Mouse (Mus musculus): ENCODE measurements around the gene Wdr43. TPM values are rescaled to one million over a fixed set of nuclear protein-coding genes. Genes with fewer than 3 reads are reported as not detected.
A peak's percentile ranks its signal among the peaks of the same experiment; 100 is the strongest.

Wdr43 gene
- polyA plus RNA-seq, 1 experiment from 2014 or later = 76.9 TPM

DNA sequence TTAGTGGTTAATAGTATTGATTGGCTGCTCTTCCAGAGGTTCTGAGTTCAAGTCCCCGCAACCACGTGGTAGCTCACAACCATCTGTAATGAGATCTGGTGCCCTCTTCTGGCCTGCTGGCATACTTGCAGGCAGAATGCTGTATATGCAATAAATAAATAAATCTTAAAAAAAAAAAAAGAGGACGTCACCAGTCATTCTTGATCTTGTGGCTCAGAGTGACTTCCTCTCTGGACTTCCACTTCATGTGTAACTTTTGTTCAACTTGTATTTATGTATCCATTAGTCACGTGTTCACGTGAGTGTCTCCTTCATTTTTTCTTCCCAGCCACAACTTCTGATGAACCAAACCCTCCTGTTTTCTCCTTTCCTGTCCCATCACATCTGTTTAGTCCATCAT lies 53.8 kb downstream of the Wdr43 start:
- no peaks in the 10 kb centered on the region for H3K27me3 ChIP-seq (replicated peaks)
- no peak for ATAC-seq
- no peak overlapping the region for H3K4me2 ChIP-seq (replicated peaks)
- no peak overlapping the region for H3K9ac ChIP-seq
- 81% methylated on average over 5 of the region's 5 CpGs for WGBS
- H3K4me3 ChIP-seq (replicated peaks) = no peak overlapping the region
- no peaks in the 10 kb centered on the region; the same call in 1 of the 2 replicates for H3K4me1 ChIP-seq (replicated peaks)
- H3K9me3 ChIP-seq = no peaks in the 10 kb centered on the region
- H3K27ac ChIP-seq = no peak overlapping the region
- no peaks in the 10 kb centered on the region for H3K36me3 ChIP-seq

DNA sequence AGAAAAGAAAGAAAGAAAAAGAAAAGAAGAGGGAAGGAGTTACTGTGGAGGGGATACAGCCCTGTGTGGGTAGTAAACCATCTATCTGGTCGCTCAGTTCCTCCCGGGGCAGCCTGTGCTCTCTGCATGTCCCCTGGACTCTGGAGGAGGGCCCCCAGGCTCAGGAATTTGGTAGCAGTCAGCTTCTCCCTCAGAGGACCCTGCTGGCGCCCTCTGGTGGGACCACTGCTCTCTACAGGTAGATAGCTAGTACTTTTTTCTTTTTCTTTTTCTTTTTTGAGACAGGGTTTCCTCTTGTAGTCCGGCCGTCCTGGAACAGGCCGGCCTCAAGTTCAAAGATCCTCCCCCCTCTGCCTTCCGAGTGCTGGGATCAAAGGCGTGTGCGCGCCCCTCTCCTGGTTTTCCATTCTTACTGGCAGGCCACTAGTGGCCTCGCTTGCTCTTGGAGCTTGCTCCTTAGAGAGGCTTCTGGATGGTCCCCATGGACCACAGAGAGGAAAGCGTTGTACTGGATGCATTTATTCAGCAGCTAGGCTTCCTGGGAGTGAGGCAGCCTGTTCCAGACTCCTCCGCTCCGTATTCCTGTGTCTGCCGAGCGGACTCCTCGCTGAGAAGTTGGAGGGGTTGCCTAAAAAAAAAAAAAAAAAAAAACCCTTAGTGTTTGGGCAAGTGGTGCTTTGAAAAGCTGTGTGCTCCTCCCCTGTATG lies 56.3 kb downstream of the Wdr43 start:
- WGBS = 66% methylated on average over 17 of the region's 17 CpGs
- H3K27ac ChIP-seq = no peak overlapping the region
- H3K4me2 ChIP-seq (replicated peaks) = no peak overlapping the region
- H3K36me3 ChIP-seq = no peaks in the 10 kb centered on the region
- no peaks in the 10 kb centered on the region for H3K9me3 ChIP-seq
- no peak overlapping the region for H3K9ac ChIP-seq
- no peaks in the 10 kb centered on the region; the same call in 1 of the 2 replicates for H3K4me1 ChIP-seq (replicated peaks)
- H3K27me3 ChIP-seq (replicated peaks) = no peaks in the 10 kb centered on the region
- no peak overlapping the region for H3K4me3 ChIP-seq (replicated peaks)
- no peak for ATAC-seq

DNA sequence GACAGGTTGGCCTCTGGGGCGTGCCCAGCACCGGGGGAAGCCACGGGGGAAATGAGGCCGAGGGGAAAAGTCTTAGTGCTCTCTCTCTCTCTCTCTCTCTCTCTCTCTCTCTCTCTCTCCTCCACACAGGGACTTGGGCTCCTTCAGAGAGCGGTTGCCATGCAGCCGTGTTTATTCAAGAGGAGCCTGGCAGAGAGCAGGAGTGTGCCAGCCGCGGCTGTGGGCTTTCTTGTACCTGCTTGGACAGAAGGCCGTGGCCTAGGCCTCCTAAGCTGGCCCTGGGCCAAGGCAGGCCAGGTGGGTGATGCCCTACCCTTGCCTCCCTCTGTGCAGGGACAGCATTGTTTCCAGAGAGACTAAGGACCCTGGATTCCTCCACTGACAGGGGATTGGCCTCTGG lies 57.4 kb downstream of the Wdr43 start, which contains the start of gene Togaram2:
Gene Togaram2 (plus strand): TSS at position 170 of the 400 bp plus-strand sequence.
- Histone ChIP-seq H3K4me2 (replicated peaks) (no peak within 1 kb of the TSS), H3K36me3 (no peaks in the 10 kb centered on the region), H3K27me3 (replicated peaks) (no peaks in the 10 kb centered on the region), H3K9ac (no peak within 1 kb of the TSS), H3K27ac (no peak within 1 kb of the TSS), H3K9me3 (no peaks in the 10 kb centered on the region), H3K4me1 (replicated peaks) (no peaks in the 10 kb centered on the region; the same call in 1 of the 2 replicates), H3K4me3 (replicated peaks) (no peak within 1 kb of the TSS)
- ATAC-seq = no peak
- 34% methylated on average over 9 of the region's 9 CpGs for WGBS

DNA sequence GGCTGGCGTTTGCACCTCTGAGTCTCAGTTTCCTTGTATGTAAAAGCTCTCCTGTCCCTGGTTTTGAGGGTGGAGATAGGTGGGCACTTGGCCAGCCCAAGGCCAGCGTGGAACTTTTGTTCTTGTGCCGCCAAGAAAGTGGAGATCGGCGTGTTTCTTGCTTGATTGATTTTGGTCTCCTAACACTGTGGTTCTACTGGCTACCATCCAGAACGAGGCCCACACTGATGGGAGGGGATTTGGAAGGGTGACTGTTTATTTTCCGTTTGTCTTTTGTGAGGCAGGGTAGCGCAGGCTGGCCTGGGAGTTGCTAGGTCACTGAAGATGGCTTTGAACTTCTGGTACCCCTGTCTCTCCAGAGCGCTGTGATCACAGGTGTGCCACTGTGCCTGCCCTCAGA lies 58.2 kb downstream of the Wdr43 start:
- Histone ChIP-seq H3K9me3 (no peaks in the 10 kb centered on the region), H3K4me1 (replicated peaks) (no peaks in the 10 kb centered on the region; the same call in 1 of the 2 replicates), H3K27me3 (replicated peaks) (no peaks in the 10 kb centered on the region), H3K4me3 (replicated peaks) (no peak overlapping the region), H3K4me2 (replicated peaks) (no peak overlapping the region), H3K36me3 (no peaks in the 10 kb centered on the region), H3K27ac (no peak overlapping the region), H3K9ac (no peak overlapping the region)
- no peak for ATAC-seq
- 53% methylated on average over 9 of the region's 9 CpGs for WGBS

DNA sequence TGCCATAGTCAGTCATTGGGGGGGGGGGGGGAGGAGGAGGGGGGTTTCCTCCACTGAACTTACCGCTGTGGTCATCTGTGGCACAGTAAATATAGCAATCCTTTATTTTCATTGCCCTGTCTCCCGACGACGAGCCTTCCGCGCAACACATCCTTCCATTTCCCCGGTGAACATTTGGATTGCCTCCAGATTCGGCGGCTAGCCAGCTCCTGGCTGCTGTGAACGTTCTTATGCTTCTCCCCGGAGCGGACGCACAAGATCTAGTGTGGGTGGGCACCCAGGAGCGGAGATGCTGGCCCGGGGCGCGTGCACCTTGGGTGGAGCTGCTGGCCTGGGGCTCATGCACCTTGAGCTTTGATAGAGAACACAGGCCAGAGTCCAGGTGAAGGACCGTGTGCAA lies 59.2 kb downstream of the Wdr43 start:
- no peak for ATAC-seq
- H3K4me1 ChIP-seq (replicated peaks) = no peaks in the 10 kb centered on the region; the same call in 1 of the 2 replicates
- no peaks in the 10 kb centered on the region for H3K9me3 ChIP-seq
- H3K4me2 ChIP-seq (replicated peaks) = no peak overlapping the region
- no peak overlapping the region for H3K4me3 ChIP-seq (replicated peaks)
- 71% methylated on average over 18 of the region's 18 CpGs for WGBS
- H3K27ac ChIP-seq = no peak overlapping the region
- no peaks in the 10 kb centered on the region for H3K27me3 ChIP-seq (replicated peaks)
- H3K9ac ChIP-seq = no peak overlapping the region
- no peaks in the 10 kb centered on the region for H3K36me3 ChIP-seq

DNA sequence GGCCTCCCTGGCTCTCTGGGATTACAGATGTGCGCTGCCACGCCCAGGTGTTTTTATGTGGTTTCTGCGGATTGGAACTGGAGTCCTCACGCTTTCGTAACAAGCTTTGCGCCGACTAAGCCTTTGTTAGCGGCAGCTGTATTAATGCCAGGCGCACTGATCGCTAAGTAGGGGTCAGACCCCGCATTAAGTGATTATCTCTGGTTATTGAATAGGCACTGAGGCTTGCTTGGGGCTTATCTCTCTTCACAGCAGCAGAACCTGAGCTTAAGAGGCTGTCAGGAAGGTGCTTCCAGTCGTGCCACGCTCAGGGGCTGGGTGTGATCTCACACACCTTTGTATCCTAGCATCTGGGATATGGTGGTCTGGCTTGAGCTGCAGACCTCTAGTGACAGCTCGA lies 66.0 kb downstream of the Wdr43 start:
- Histone ChIP-seq H3K9ac (no peak overlapping the region), H3K9me3 (no peaks in the 10 kb centered on the region)
- WGBS = 81% methylated on average over 14 of the region's 14 CpGs

DNA sequence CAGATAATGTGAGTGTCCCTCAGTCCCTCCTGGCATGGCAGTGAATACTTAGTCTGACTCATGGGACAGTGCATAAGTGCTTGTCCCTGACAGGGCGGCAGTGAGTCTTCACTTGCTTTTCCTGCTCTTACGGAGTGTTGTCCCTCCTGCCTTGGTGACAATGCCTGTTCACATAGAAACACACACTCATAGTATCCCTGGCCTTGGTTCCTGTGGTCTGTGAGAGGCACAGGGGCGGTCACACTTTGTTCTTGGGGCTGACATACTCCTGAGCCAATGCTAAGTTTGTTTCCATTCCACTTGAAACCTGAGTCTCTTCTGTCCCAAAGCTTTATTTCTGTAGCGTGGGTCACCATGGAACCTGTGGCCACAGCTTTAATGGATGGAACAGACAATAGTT lies 66.7 kb downstream of the Wdr43 start:
- Histone ChIP-seq H3K4me2 (replicated peaks) (no peak overlapping the region), H3K9ac (no peak overlapping the region), H3K27me3 (replicated peaks) (no peaks in the 10 kb centered on the region), H3K27ac (no peak overlapping the region), H3K36me3 (no peaks in the 10 kb centered on the region), H3K4me3 (replicated peaks) (no peak overlapping the region), H3K9me3 (no peaks in the 10 kb centered on the region), H3K4me1 (replicated peaks) (no peaks in the 10 kb centered on the region; the same call in 1 of the 2 replicates)
- no peak for ATAC-seq
- WGBS = 89% methylated on average over 4 of the region's 4 CpGs

More for the DNA sequence above, 66.0 kb downstream of the Wdr43 start:
- Histone ChIP-seq H3K4me3 (replicated peaks) (no peak overlapping the region), H3K27ac (no peak overlapping the region), H3K36me3 (no peaks in the 10 kb centered on the region), H3K27me3 (replicated peaks) (no peaks in the 10 kb centered on the region), H3K4me2 (replicated peaks) (no peak overlapping the region), H3K4me1 (replicated peaks) (no peaks in the 10 kb centered on the region; the same call in 1 of the 2 replicates)
- no peak for ATAC-seq

DNA sequence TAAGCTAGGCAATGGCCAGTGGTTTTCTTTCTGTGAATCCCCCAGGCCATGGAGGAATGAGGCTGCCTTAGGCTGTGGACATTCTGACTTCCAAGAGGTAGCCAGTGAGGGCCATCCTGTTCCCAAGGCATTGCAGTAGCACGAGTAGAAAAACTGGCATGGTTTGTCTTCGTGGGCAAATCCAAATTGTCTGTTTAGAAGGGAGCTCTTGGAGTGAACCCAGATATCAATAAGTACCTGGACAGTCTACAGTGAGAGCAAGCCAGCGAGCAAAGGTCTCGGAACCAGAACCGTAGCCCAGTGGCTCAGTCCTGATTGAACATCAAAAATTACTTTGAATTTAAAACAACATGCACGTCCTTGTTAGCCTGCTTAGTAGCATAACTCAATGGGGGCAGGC lies 67.6 kb downstream of the Wdr43 start:
- no peaks in the 10 kb centered on the region for H3K36me3 ChIP-seq
- ATAC-seq = no peak
- H3K4me1 ChIP-seq (replicated peaks) = no peaks in the 10 kb centered on the region; the same call in 1 of the 2 replicates
- H3K27ac ChIP-seq = no peak overlapping the region
- no peak overlapping the region for H3K4me2 ChIP-seq (replicated peaks)
- no peaks in the 10 kb centered on the region for H3K9me3 ChIP-seq
- no peak overlapping the region for H3K4me3 ChIP-seq (replicated peaks)
- H3K9ac ChIP-seq = no peak overlapping the region
- no peaks in the 10 kb centered on the region for H3K27me3 ChIP-seq (replicated peaks)
- WGBS = 90% methylated on average over 6 of the region's 6 CpGs

DNA sequence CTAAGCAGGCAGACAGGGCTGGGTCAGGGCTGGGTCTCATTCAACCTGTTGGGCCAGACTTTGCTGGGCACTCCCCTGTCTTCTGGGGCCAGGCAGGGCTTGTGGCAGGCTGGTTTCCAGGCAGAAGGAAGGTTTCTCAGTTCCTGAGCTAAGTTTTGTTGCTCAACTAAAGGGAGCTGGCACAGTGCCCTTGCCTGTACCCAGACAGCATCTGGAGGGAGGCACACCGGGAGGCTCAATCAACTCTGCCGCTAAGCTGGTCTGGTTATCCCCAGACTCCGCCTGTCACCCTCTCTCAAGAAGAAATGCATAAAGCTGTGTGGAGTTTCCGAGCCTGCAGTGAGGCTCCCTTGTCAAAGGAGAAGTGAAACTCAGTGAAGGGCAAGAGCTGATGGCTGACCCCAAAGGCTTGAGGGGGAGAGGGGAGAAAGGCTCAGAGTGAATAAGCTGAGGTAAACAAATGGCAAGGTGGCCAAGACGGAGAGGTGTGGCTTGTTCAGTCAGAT lies 68.5 kb downstream of the Wdr43 start:
- Histone ChIP-seq H3K4me3 (replicated peaks) (no peak overlapping the region), H3K4me2 (replicated peaks) (no peak overlapping the region), H3K27ac (no peak overlapping the region), H3K4me1 (replicated peaks) (no peaks in the 10 kb centered on the region; the same call in 1 of the 2 replicates), H3K36me3 (no peaks in the 10 kb centered on the region), H3K27me3 (replicated peaks) (no peaks in the 10 kb centered on the region), H3K9ac (no peak overlapping the region), H3K9me3 (no peaks in the 10 kb centered on the region)
- ATAC-seq = no peak
- WGBS = 49% methylated on average over 5 of the region's 5 CpGs

DNA sequence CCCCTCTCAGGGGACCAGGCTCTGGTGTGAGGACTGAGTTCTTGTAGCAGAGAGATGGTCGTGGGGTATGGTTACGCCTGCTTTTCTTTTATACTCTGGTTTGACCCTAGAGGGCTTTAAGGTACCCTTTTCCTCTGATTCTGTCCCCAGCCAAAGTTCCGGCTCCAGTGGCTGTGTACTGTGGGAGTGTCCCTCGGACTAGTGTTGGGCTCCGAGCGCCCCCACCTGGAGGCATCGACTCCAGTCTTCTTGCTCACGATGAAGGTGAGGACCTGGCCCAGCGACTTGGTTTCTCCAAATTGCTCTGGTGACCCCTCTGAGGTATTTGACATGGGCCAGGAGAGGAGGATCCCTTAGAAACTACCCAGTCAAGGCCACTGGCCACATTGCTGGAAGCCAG lies 71.7 kb downstream of the Wdr43 start:
- WGBS = 67% methylated on average over 9 of the region's 9 CpGs
- Histone ChIP-seq H3K9me3 (no peaks in the 10 kb centered on the region), H3K27me3 (replicated peaks) (no peaks in the 10 kb centered on the region), H3K9ac (no peak overlapping the region), H3K4me3 (replicated peaks) (no peak overlapping the region), H3K36me3 (no peaks in the 10 kb centered on the region), H3K27ac (no peak overlapping the region), H3K4me1 (replicated peaks) (no peaks in the 10 kb centered on the region; the same call in 1 of the 2 replicates), H3K4me2 (replicated peaks) (no peak overlapping the region)
- ATAC-seq = no peak

DNA sequence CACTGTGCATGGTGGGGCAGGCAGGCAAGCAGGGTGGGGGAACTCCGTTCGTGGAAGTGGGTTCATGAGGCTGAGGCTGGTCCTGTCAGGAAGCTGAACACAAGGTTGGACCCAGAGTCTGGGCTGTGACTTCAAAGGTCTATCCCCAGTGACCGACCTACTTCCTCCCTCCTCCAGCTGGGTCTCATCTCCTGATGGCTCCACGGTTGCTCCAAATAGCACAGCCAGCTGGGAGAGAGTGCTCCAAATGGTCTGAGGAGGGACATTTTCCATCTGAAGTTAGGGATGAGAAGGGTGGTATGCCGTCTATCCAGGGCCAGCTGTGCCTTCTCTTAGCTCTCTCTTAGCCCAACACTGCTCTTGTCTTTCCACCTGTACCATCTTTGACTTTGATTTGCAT lies 74.2 kb downstream of the Wdr43 start:
- Histone ChIP-seq H3K36me3 (no peaks in the 10 kb centered on the region), H3K9ac (no peak overlapping the region), H3K27me3 (replicated peaks) (no peaks in the 10 kb centered on the region), H3K4me3 (replicated peaks) (no peak overlapping the region), H3K4me2 (replicated peaks) (no peak overlapping the region), H3K9me3 (no peaks in the 10 kb centered on the region), H3K27ac (no peak overlapping the region), H3K4me1 (replicated peaks) (no peaks in the 10 kb centered on the region)
- WGBS = 45% methylated on average over 5 of the region's 5 CpGs
- ATAC-seq = peak; percentile 36; the same call in 1 of the 2 replicates

DNA sequence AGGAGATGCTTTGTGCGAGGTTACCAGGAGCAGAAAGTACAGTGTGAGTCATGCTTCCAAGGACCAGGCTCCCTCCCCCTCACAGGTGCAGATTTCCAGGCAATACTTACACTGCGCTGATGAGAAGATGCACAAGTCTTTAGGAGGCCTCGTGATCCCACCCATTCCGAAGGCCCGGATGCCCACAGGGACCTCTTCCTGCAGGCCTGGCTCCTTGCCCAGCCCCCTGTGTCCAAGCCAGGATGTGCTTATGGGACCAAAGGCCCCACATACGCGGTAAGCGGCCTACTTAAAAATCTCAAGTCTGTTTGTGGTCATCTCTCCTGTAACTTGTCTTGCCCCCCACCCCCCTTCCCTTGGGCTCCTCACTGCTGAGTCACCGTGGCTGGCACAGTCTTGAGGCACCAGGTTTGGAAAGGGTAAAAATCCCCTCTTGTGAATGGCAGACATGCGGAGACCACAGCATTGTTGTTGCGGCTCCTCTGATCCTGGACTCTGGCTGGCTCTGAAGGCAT lies 75.7 kb downstream of the Wdr43 start:
- 63% methylated on average over 11 of the region's 11 CpGs for WGBS
- Histone ChIP-seq H3K27me3 (replicated peaks) (no peaks in the 10 kb centered on the region), H3K9me3 (no peaks in the 10 kb centered on the region), H3K9ac (no peak overlapping the region), H3K27ac (no peak overlapping the region), H3K4me1 (replicated peaks) (no peaks in the 10 kb centered on the region), H3K36me3 (no peaks in the 10 kb centered on the region), H3K4me3 (replicated peaks) (no peak overlapping the region), H3K4me2 (replicated peaks) (no peak overlapping the region)
- no peak for ATAC-seq

DNA sequence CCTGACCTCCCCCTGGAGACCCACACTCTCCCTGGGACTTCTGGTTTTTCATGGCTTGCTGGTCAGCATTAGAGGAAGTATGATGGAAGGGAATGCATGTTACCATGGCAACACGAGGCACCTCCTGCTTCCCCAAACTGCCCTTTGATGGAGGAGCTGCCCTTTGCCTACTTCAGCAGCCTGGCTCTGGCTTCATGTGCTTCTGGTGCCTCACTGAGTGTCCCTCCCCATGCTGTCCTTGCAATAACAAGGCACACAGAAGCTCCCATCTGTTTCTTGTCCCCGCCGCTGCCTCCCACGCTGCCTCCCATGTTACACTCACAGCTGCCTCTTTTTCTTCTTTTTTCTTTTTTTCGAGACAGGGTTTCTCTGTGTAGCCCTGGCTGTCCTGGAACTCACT lies 77.6 kb downstream of the Wdr43 start:
- no peaks in the 10 kb centered on the region for H3K4me1 ChIP-seq (replicated peaks)
- H3K4me2 ChIP-seq (replicated peaks) = no peak overlapping the region
- H3K9ac ChIP-seq = no peak overlapping the region
- H3K36me3 ChIP-seq = no peaks in the 10 kb centered on the region
- 28% methylated on average over 5 of the region's 5 CpGs for WGBS
- H3K27me3 ChIP-seq (replicated peaks) = no peaks in the 10 kb centered on the region
- ATAC-seq = no peak
- H3K27ac ChIP-seq = no peak overlapping the region
- no peaks in the 10 kb centered on the region for H3K9me3 ChIP-seq
- H3K4me3 ChIP-seq (replicated peaks) = no peak overlapping the region

Measured in intestine, embryonic 15.5 days (tissue).